Mouse (Mus musculus) MEL (cell line): ENCODE data around the gene Gm21885. TPM values are rescaled to one million over a fixed set of nuclear protein-coding genes. Genes with fewer than 3 reads are reported as not detected.

Experiments
- DNase-seq: peaks from one replicate; pipeline ENCODE4 v3.0.0; 2011; ENCODE audit warnings: low read depth, low spot score
- H3K27ac ChIP-seq: 2 replicates; pipeline ENCODE4 v1.5.1; 2012; ENCODE audit warnings: low read depth, mild to moderate bottlenecking, control low read depth, low read length, moderate library complexity; ENCODE audit not compliant: control insufficient read depth
- H3K27me3 ChIP-seq, 2 experiments: fragments of 150-350 bp in 1 of 2; sonication (generic) in 1 of 2; 2 replicates each; pipeline ENCODE4 v1.6.1; 2012; ENCODE audit warnings: low read length in 2 of 2, mild to moderate bottlenecking in 2 of 2, improper control_type of control experiment in 1 of 2, moderate library complexity in 1 of 2; ENCODE audit not compliant: insufficient read depth in 2 of 2, control insufficient read depth in 1 of 2
- H3K36me3 ChIP-seq, 2 experiments: 2 replicates each; pipeline ENCODE4 v1.6.1; 2012 to 2014; ENCODE audit warnings: low read length in 2 of 2, improper control_type of control experiment in 1 of 2, inconsistent platforms in 1 of 2, mild to moderate bottlenecking in 1 of 2; ENCODE audit not compliant: insufficient read depth in 2 of 2, control insufficient read depth in 1 of 2
- H3K4me1 ChIP-seq, 2 experiments: fragments of 150-350 bp in 1 of 2; sonication (generic) in 1 of 2; 2 replicates each; pipeline ENCODE4 v1.6.1; 2012; ENCODE audit warnings: low read length in 2 of 2, improper control_type of control experiment in 1 of 2, mild to moderate bottlenecking in 1 of 2; ENCODE audit not compliant: insufficient read depth in 2 of 2, control insufficient read depth in 1 of 2
- H3K4me3 ChIP-seq, 2 experiments: fragments of 150-350 bp in 1 of 2; sonication (generic) in 1 of 2; 2 replicates each; pipeline ENCODE4 v1.5.1; 2012; ENCODE audit warnings: low read depth in 2 of 2, low read length in 2 of 2, mild to moderate bottlenecking in 2 of 2, moderate library complexity in 2 of 2, control low read depth in 1 of 2, improper control_type of control experiment in 1 of 2; ENCODE audit not compliant: control insufficient read depth in 1 of 2, insufficient read depth in 1 of 2
- H3K79me2 ChIP-seq: 2 replicates; pipeline ENCODE4 v1.6.1; 2012; ENCODE audit warnings: mild to moderate bottlenecking, low read length, moderate library complexity; ENCODE audit not compliant: control insufficient read depth, poor library complexity, insufficient read depth
- H3K9ac ChIP-seq: 2 replicates; pipeline ENCODE4 v1.6.1; 2012; ENCODE audit warnings: low read depth, mild to moderate bottlenecking, control low read depth, low read length, moderate library complexity; ENCODE audit not compliant: control insufficient read depth, poor library complexity, severe bottlenecking
- H3K9me3 ChIP-seq: fragments of 150-350 bp; sonication (generic); replicated peaks from 2 replicates; pipeline ENCODE4 v1.6.1; 2012; ENCODE audit warnings: mild to moderate bottlenecking, low read length, improper control_type of control experiment, moderate library complexity; ENCODE audit not compliant: insufficient read depth
- CHD2 ChIP-seq: IDR thresholded peaks from 2 replicates; pipeline ENCODE4 v1.6.1; 2011; ENCODE audit warnings: low read length, improper control_type of control experiment
- CTCF ChIP-seq, 3 experiments: IDR thresholded peaks in 2 of 3; conservative IDR thresholded peaks in 1 of 3; 2 replicates each; pipeline ENCODE4 v1.5.1; 2011 to 2012; ENCODE audit warnings: low read length in 3 of 3, low read depth in 2 of 3, mild to moderate bottlenecking in 2 of 3, improper control_type of control experiment in 1 of 3, inconsistent platforms in 1 of 3, mixed read lengths in 1 of 3, moderate library complexity in 1 of 3; ENCODE audit not compliant: control insufficient read depth in 1 of 3, insufficient read depth in 1 of 3, poor library complexity in 1 of 3, severe bottlenecking in 1 of 3
- EP300 ChIP-seq, 2 experiments: IDR thresholded peaks; 2 replicates each; pipeline ENCODE4 v1.6.1; 2011; ENCODE audit warnings: improper control_type of control experiment in 2 of 2, low read length in 2 of 2, low read depth in 1 of 2, mild to moderate bottlenecking in 1 of 2
- ETS1 ChIP-seq: IDR thresholded peaks from 2 replicates; pipeline ENCODE4 v1.6.1; 2012; ENCODE audit warnings: low read depth, mild to moderate bottlenecking, inconsistent platforms, low read length, improper control_type of control experiment, moderate library complexity
- GABPA ChIP-seq: IDR thresholded peaks from 2 replicates; pipeline ENCODE4 v1.6.1; 2012; ENCODE audit warnings: low read depth, mild to moderate bottlenecking, inconsistent platforms, low read length, improper control_type of control experiment, moderate library complexity
- GATA1 ChIP-seq: IDR thresholded peaks from 2 replicates; pipeline ENCODE4 v1.6.1; 2011; ENCODE audit warnings: low read depth, low read length, improper control_type of control experiment
- JUND ChIP-seq: IDR thresholded peaks from 2 replicates; pipeline ENCODE4 v1.6.1; 2011; ENCODE audit warnings: low read depth, mild to moderate bottlenecking, improper control_type of control experiment, low read length
- MAX ChIP-seq: IDR thresholded peaks from 2 replicates; pipeline ENCODE4 v1.6.1; 2011; ENCODE audit warnings: low read length, improper control_type of control experiment
- MAZ ChIP-seq: IDR thresholded peaks from 2 replicates; pipeline ENCODE4 v1.6.1; 2012; ENCODE audit warnings: low read depth, mild to moderate bottlenecking, inconsistent platforms, low read length, improper control_type of control experiment
- MXI1 ChIP-seq: IDR thresholded peaks from 2 replicates; pipeline ENCODE4 v1.6.1; 2011; ENCODE audit warnings: mild to moderate bottlenecking, low read depth, low read length, improper control_type of control experiment
- MYC ChIP-seq: IDR thresholded peaks from 2 replicates; pipeline ENCODE4 v1.6.1; 2011; ENCODE audit warnings: low read depth, mild to moderate bottlenecking, low read length, improper control_type of control experiment, moderate library complexity
- NRF1 ChIP-seq: IDR thresholded peaks from 2 replicates; pipeline ENCODE4 v1.6.1; 2014; ENCODE audit warnings: low read depth, mild to moderate bottlenecking, inconsistent platforms, low read length, improper control_type of control experiment, moderate library complexity; ENCODE audit not compliant: poor library complexity, insufficient read depth, severe bottlenecking
- POLR2A ChIP-seq, 2 experiments: IDR thresholded peaks; 2 replicates each; pipeline ENCODE4 v1.6.1; 2011 to 2012; ENCODE audit warnings: low read length in 2 of 2, mild to moderate bottlenecking in 2 of 2, control low read depth in 1 of 2, improper control_type of control experiment in 1 of 2, low read depth in 1 of 2, moderate library complexity in 1 of 2; ENCODE audit not compliant: control insufficient read depth in 1 of 2, insufficient read depth in 1 of 2, poor library complexity in 1 of 2
- POLR2AphosphoS2 ChIP-seq: IDR thresholded peaks from 2 replicates; pipeline ENCODE4 v1.6.1; 2011; ENCODE audit warnings: low read length, improper control_type of control experiment
- POLR2AphosphoS5 ChIP-seq: IDR thresholded peaks from 2 replicates; pipeline ENCODE4 v1.6.1; 2012; ENCODE audit warnings: low read depth, borderline replicate concordance, mild to moderate bottlenecking, inconsistent platforms, low read length, moderate library complexity, mixed read lengths
- RAD21 ChIP-seq: IDR thresholded peaks from 2 replicates; pipeline ENCODE4 v1.6.1; 2011; ENCODE audit warnings: mild to moderate bottlenecking, low read depth, low read length, improper control_type of control experiment
- SIN3A ChIP-seq: IDR thresholded peaks from 2 replicates; pipeline ENCODE4 v1.6.1; 2012; ENCODE audit warnings: low read length, improper control_type of control experiment, inconsistent platforms
- SMC3 ChIP-seq: IDR thresholded peaks from 2 replicates; pipeline ENCODE4 v1.6.1; 2011; ENCODE audit warnings: low read depth, low read length, improper control_type of control experiment
- TAL1 ChIP-seq: IDR thresholded peaks from 2 replicates; pipeline ENCODE4 v1.6.1; 2012; ENCODE audit warnings: mild to moderate bottlenecking, inconsistent platforms, low read length, moderate library complexity, mixed read lengths
- TBP ChIP-seq: IDR thresholded peaks from 2 replicates; pipeline ENCODE4 v1.8.0; 2011; ENCODE audit warnings: low read depth, low read length, improper control_type of control experiment
- TCF12 ChIP-seq: IDR thresholded peaks from 2 replicates; pipeline ENCODE4 v1.6.1; 2014; ENCODE audit warnings: low read depth, mild to moderate bottlenecking, inconsistent platforms, low read length, improper control_type of control experiment, moderate library complexity
- USF2 ChIP-seq, 2 experiments: IDR thresholded peaks; 2 replicates each; pipeline ENCODE4 v1.6.1; 2011 to 2012; ENCODE audit warnings: improper control_type of control experiment in 2 of 2, low read length in 2 of 2, borderline replicate concordance in 1 of 2, inconsistent platforms in 1 of 2, low read depth in 1 of 2, mild to moderate bottlenecking in 1 of 2; ENCODE audit not compliant: insufficient read depth in 1 of 2
- ZC3H11A ChIP-seq: IDR thresholded peaks from 2 replicates; pipeline ENCODE4 v1.6.1; 2012; ENCODE audit warnings: low read depth, mild to moderate bottlenecking, inconsistent platforms, low read length, improper control_type of control experiment
- ZNF384 ChIP-seq: IDR thresholded peaks from 2 replicates; pipeline ENCODE4 v1.6.1; 2012; ENCODE audit warnings: low read depth, mild to moderate bottlenecking, inconsistent platforms, low read length, improper control_type of control experiment
- polyA plus RNA-seq, 2 experiments: library from polyadenylated mRNA; stranded (reverse) in 1 of 2; unstranded in 1 of 2; fragments of >175 nt in 1 of 2; fragments of >200 nt in 1 of 2; gene quantifications; 2 replicates each; pipeline versions ENCODE4 v1.2.1 to v1.2.4; 2012; ENCODE audit warnings: low replicate concordance in 2 of 2, low read depth in 1 of 2; ENCODE audit not compliant: insufficient read length in 2 of 2, insufficient read depth in 1 of 2, missing spikeins in 1 of 2
- total RNA-seq: library from RNA; depleted of rRNA; stranded (reverse); fragments of 300-350 nt; gene quantifications from 2 replicates; pipeline ENCODE4 v1.2.3, GENCODE M21; 2012

Gene Gm21885
- total and polyA plus RNA-seq, 3 experiments, result 0.74 TPM; not detected in 2

GRCm38 (mm10) chr11:94294996-94295845, 13.5 kb downstream of the Gm21885 start:
- no peak for TF ChIP-seq POLR2AphosphoS2
- 0 out of 2 replicates have a peak, but pooled peaks have one; percentile 7 for TF ChIP-seq ZNF384
- TF ChIP-seq, all 39 proteins: peak for 1
- Histone ChIP-seq H3K36me3 (peaks cover 0 to 97% of the 10 kb centered on the region in 2 experiments; a peak in 3 of 4 replicates), H3K27ac (no peak overlapping the region), H3K27me3 (no peaks in the 10 kb centered on the region), H3K9me3 (no peaks in the 10 kb centered on the region), H3K79me2 (no peaks in the 10 kb centered on the region), H3K4me1 (no peaks in the 10 kb centered on the region), H3K9ac (no peak overlapping the region), H3K4me3 (no peak overlapping the region)
- DNase-seq, result no peak

GRCm38 (mm10) chr11:94312733-94313132, 31.1 kb downstream of the Gm21885 start:
- Histone ChIP-seq H3K79me2 (peaks cover 83% of the 10 kb centered on the region), H3K9ac (no peak overlapping the region), H3K27me3 (no peaks in the 10 kb centered on the region), H3K9me3 (no peaks in the 10 kb centered on the region), H3K36me3 (peaks cover 56 to 68% of the 10 kb centered on the region in 2 experiments), H3K27ac (no peak overlapping the region), H3K4me3 (no peak overlapping the region), H3K4me1 (peaks cover 31 to 43% of the 10 kb centered on the region in 2 experiments)
- DNase-seq, result no peak
- TF ChIP-seq MYC (no peak), POLR2A (IDR thresholded peaks at IDR 0.05; ENCODE audit: control insufficient read depth in 1 of 2, insufficient read depth in 1 of 2, low read depth in 1 of 2, low read length in 2 of 2, poor library complexity in 1 of 2) (peak in 1 of 2 experiments; percentile 15; a peak in 1 of 4 replicates)

- H3K9me3 ChIP-seq, result no peaks in the 10 kb centered on the region
- H3K9ac ChIP-seq, result no peak overlapping the region; the same call in 1 of the 2 replicates
- peaks cover 93% of the 10 kb centered on the region for H3K79me2 ChIP-seq
- peaks cover 40 to 54% of the 10 kb centered on the region in 2 experiments for H3K4me1 ChIP-seq
- peaks cover 50 to 75% of the 10 kb centered on the region in 2 experiments for H3K36me3 ChIP-seq
- H3K27ac ChIP-seq, result no peak overlapping the region
- DNase-seq, result peak; percentile 37
- no peak overlapping the region for H3K4me3 ChIP-seq
- H3K27me3 ChIP-seq, result no peaks in the 10 kb centered on the region
- TF ChIP-seq USF2 (IDR thresholded peaks at IDR 0.05; ENCODE audit: borderline replicate concordance in 1 of 2, insufficient read depth in 1 of 2, low read depth in 1 of 2, low read length in 2 of 2), result no peak
- peak; percentile 86 for TF ChIP-seq ZNF384
- TF ChIP-seq RAD21, result no peak
- TF ChIP-seq JUND, result no peak
- TF ChIP-seq GATA1, result peak; percentile 70
- TF ChIP-seq TAL1, result no peak
- TF ChIP-seq ZC3H11A, result no peak
- TF ChIP-seq MAZ, result no peak
- no peak for TF ChIP-seq SMC3
- TF ChIP-seq TCF12, result peak; percentile 26
- TF ChIP-seq TBP, result no peak
- no peak for TF ChIP-seq POLR2AphosphoS5
- no peak for TF ChIP-seq CTCF (IDR thresholded peaks at IDR 0.05 in 2 of 3, conservative IDR thresholded peaks at IDR 0.05 in 1 of 3; ENCODE audit: control insufficient read depth in 1 of 3, insufficient read depth in 1 of 3, low read depth in 2 of 3, low read length in 3 of 3, poor library complexity in 1 of 3, severe bottlenecking in 1 of 3)
- peak in 1 of 2 experiments; percentile 13; a peak in 3 of 4 replicates for TF ChIP-seq EP300 (IDR thresholded peaks at IDR 0.05; ENCODE audit: low read depth in 1 of 2, low read length in 2 of 2)
- no peak for TF ChIP-seq POLR2AphosphoS2
- no peak for TF ChIP-seq MYC
- TF ChIP-seq CHD2, result no peak
- no peak for TF ChIP-seq GABPA
- TF ChIP-seq NRF1, result no peak
- 0 out of 2 replicates have a peak, but pooled peaks have one; percentile 34 for TF ChIP-seq MXI1
- peak; percentile 57 for TF ChIP-seq SIN3A
- peak; percentile 8; the same call in 1 of the 2 replicates for TF ChIP-seq ETS1
- TF ChIP-seq MAX, result no peak
Measured at GRCm38 (mm10) chr11:94314098-94314652, 32.5 kb downstream of the Gm21885 start.
